Comparison of ENCODE assay signal across 15 mouse cellular contexts in genomic region chr3:102787369-102787768, GRCm38 (mm10). TPM values are rescaled to one million over a fixed set of nuclear protein-coding genes. Genes with fewer than 3 reads are reported as not detected.
DNase-seq lines count a peak whose midpoint lies in the region; ATAC-seq and TF ChIP-seq lines count a peak whose summit lies in the region.
"Had no signal": no experiment of that assay in that cellular context is flagged by ENCODE, and none has a peak within 500 bp of the region (broad histone marks: within the 10 kb centered on the region; RNA-seq: fewer than 3 reads in every experiment).

No protein-coding gene starts in this region.

- ATAC-seq in granulocyte monocyte progenitor cell, adult 5-6 weeks (replicated peaks; ENCODE audit: poor library complexity, severe bottlenecking) = peak; percentile 87

- TF ChIP-seq CTCF in layer of hippocampus, adult 2 months (conservative IDR thresholded peaks at IDR 0.05) = peak; percentile 54

- H3K4me3 ChIP-seq in layer of hippocampus, adult 2 months = no peak overlapping the region
- H3K4me3 ChIP-seq: limb, embryonic 10.5 days had no signal

- no peak overlapping the region for H3K27ac ChIP-seq in layer of hippocampus, adult 2 months
- H3K27ac ChIP-seq: limb, embryonic 10.5 days had no signal

- DNase-seq in layer of hippocampus, adult 2 months (ENCODE audit: low spot score in 2 of 2) = no peak
- no peak for DNase-seq in layer of hippocampus, postnatal 14 days (ENCODE audit: low spot score in 2 of 2)
- peak; percentile 42 for DNase-seq in thymus, postnatal 0 days (ENCODE audit: low spot score)
- DNase-seq in thymus, postnatal 36 days = no peak
- no peak for DNase-seq in urinary bladder, postnatal 25 days (ENCODE audit: low spot score)
- no peak for DNase-seq in adrenal gland, postnatal 36 days
- no peak for DNase-seq in kidney, adult 18-20 months
- DNase-seq: adrenal gland, adult 2 months; heart, postnatal 36 days; kidney, adult 9 months had no signal

RNA-seq across cellular contexts. Expression of gene Tshb, which starts 4.9 kb away (rescaled TPM):
- not detected for total RNA-seq in layer of hippocampus, adult 2 months (2021)
- total RNA-seq in layer of hippocampus, postnatal 14 days (2021) = not detected
- polyA plus RNA-seq in thymus, postnatal 0 days (2015; fragmentation: Nextera tagmentation; extraction: Ambion mirVana) = 0.46 and 0.55 TPM in 2 replicates
- total RNA-seq in granulocyte monocyte progenitor cell, adult 5-6 weeks (2014; fragmentation: Nextera tagmentation) = not detected in 2 replicates
- not detected in 2 replicates for total RNA-seq in granulocyte monocyte progenitor cell, adult 5-6 weeks (2017)
- total RNA-seq in adrenal gland, postnatal 36 days (2021) = not detected
- total RNA-seq: adrenal gland, adult 2 months; heart, adult 8-10 months; heart, postnatal 36 days had no signal
- polyA plus RNA-seq: adrenal gland, adult 2 months; cortical plate, adult 2 months; small intestine, adult 2 months had no signal

RNA-seq across cellular contexts. Expression of gene Tspan2, which starts 53.0 kb away (rescaled TPM):
- total RNA-seq in layer of hippocampus, adult 2 months (2021) = 10 to 100 TPM; 70.5 to 76.2 TPM
- 100 to 1,000 TPM; 120 to 140 TPM for total RNA-seq in layer of hippocampus, postnatal 14 days (2021)
- 11.3 and 12.4 TPM in 2 replicates for polyA plus RNA-seq in thymus, postnatal 0 days (2015; fragmentation: Nextera tagmentation; extraction: Ambion mirVana)
- total RNA-seq in granulocyte monocyte progenitor cell, adult 5-6 weeks (2014; fragmentation: Nextera tagmentation) = 27.8 and 30.1 TPM in 2 replicates
- 18.4 and 19.9 TPM in 2 replicates for total RNA-seq in granulocyte monocyte progenitor cell, adult 5-6 weeks (2017)
- 1 to 10 TPM; 5.6 to 6.1 TPM for total RNA-seq in adrenal gland, postnatal 36 days (2021)
